Mouse (Mus musculus) spleen, adult 2 months (tissue): ENCODE results near the gene Ppp1r37.

ENCODE experiments used
- CTCF ChIP-seq: fragments of 200-500 bp; IDR thresholded peaks from 2 replicates; pipeline ENCODE4 v1.5.1; 2011; ENCODE audit warnings: mild to moderate bottlenecking, inconsistent platforms; ENCODE audit not compliant: insufficient read depth, insufficient read length, insufficient replicate concordance; ENCODE audit errors: extremely low read depth
- POLR2A ChIP-seq: fragments of 200-500 bp; IDR thresholded peaks from 2 replicates; pipeline ENCODE4 v1.6.1; 2011; ENCODE audit warnings: low read depth, low read length, inconsistent platforms

DNA sequence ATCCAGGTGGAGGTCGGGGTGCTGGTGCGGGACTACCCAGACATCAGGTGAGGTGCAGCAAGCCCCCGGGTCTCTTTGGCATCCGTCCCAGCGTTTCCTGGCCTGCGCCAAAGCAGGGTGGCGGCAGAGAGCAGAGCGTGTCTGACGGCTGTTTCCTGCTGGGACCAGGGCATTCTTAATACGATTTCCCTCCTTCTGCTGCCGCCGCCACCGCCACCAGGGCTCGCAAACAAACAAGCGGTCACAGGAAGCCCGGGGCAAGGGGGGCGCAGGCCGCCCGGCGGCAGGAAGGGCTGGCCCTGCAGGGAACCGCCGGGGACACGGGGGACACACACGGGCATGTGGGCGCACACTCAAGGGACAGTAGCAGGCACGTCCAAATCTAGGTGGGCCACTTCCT, 71.1 kb downstream of the Ppp1r37 start:
- no peak for TF ChIP-seq POLR2A
- TF ChIP-seq CTCF: no peak
